Mouse (Mus musculus) hindbrain, embryonic 12.5 days (tissue): Measurements from ENCODE around the gene Pop5. TPM values are rescaled to one million over a fixed set of nuclear protein-coding genes. Genes with fewer than 3 reads are reported as not detected.
A peak's percentile ranks its signal among the peaks of the same experiment; 100 is the strongest.

Source experiments
- ATAC-seq: fragments of 200-750 bp; cut with Nextera tagmentation; 2 replicates; pipeline ENCODE4 v1.8.0; 2017; ENCODE audit warnings: moderate TSS enrichment; ENCODE audit not compliant: low FRiP score
- H3K27ac ChIP-seq: fragments of 300-500 bp; sonication (generic); 2 replicates; pipeline ENCODE4 v1.5.1; 2016; ENCODE audit warnings: mild to moderate bottlenecking
- H3K27me3 ChIP-seq: fragments of 300-500 bp; sonication (generic); 2 replicates; pipeline ENCODE4 v1.6.1; 2016; ENCODE audit warnings: mild to moderate bottlenecking
- H3K36me3 ChIP-seq: fragments of 300-500 bp; sonication (generic); 2 replicates; pipeline ENCODE4 v1.6.1; 2016; ENCODE audit warnings: mild to moderate bottlenecking
- H3K4me1 ChIP-seq: fragments of 300-500 bp; sonication (generic); 2 replicates; pipeline ENCODE4 v1.6.1; 2016
- H3K4me2 ChIP-seq: fragments of 300-500 bp; sonication (generic); replicated peaks from 2 replicates; pipeline ENCODE4 v1.6.1; 2016; ENCODE audit warnings: mild to moderate bottlenecking
- H3K4me3 ChIP-seq: fragments of 300-500 bp; sonication (generic); 2 replicates; pipeline ENCODE4 v1.5.1; 2016; ENCODE audit warnings: mild to moderate bottlenecking
- H3K9ac ChIP-seq: fragments of 300-500 bp; sonication (generic); 2 replicates; pipeline ENCODE4 v1.6.1; 2016; ENCODE audit warnings: mild to moderate bottlenecking, moderate library complexity
- H3K9me3 ChIP-seq: fragments of 300-500 bp; sonication (generic); replicated peaks from 2 replicates; pipeline ENCODE4 v1.6.1; 2016; ENCODE audit warnings: mild to moderate bottlenecking
- WGBS: fragments of 180-500 bp; shearing (Covaris S2); methylation state at CpG from one replicate; pipeline ENCODE4 v1.1.7; 2016; 5-methylcytosine and 5-hydroxymethylcytosine counted together
- polyA plus RNA-seq: library from polyadenylated mRNA; unstranded; fragments of >200 nt; fragmentation: Nextera tagmentation; extraction: Ambion mirVana; gene quantifications from 2 replicates; pipeline ENCODE4 v1.2.1, GENCODE M21; 2016

The Pop5 gene
- polyA plus RNA-seq, 1 experiment from 2014 or later: 90.5 TPM

DNA sequence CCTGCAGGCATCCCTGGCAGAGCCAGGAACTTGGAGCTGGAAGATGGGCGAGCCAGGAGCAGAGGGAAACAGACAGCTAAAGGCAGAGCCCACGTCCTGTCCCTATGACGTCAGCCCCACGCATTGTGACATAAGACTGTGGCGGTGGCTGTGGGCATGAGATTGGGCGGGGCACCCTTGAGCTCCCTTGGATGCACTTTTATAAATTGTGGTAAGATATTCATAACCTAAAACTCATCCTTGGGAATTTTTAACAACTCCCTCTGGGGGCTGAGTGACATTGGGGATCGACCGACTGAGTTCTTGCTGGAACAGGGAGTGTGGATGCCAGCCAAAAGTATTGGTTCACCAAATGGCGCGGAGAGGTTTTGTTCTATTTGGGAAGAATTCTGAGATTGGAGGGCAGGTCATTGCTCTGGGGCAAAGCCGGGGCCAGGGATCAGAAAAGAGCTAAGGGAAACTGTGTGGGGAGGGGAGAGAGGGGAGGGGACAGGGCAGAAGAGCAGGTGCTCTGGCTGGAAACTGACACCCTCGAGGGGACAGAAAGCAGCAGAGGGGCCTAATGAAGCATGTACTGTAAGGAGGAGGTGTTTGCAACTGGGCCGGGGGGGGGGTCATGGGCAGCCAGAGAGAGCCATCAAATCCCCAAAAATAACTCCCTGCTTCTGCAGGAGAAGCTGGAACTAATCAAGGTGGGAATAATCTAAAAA is 14.6 kb upstream of the Pop5 start:
- Histone ChIP-seq H3K36me3 (no peaks in the 10 kb centered on the region), H3K27me3 (peaks cover 11% of the 10 kb centered on the region), H3K4me2 (no peak overlapping the region), H3K4me1 (peaks cover 13% of the 10 kb centered on the region), H3K27ac (no peak overlapping the region; the same call in 1 of the 2 replicates), H3K4me3 (no peak overlapping the region), H3K9me3 (0 out of 2 replicates have a peak, but pooled peaks cover 3% of the 10 kb centered on the region), H3K9ac (peak overlapping the region; percentile 18; the same call in 1 of the 2 replicates)
- 43% methylated on average over 13 of the region's 13 CpGs for WGBS
- ATAC-seq: no peak

DNA sequence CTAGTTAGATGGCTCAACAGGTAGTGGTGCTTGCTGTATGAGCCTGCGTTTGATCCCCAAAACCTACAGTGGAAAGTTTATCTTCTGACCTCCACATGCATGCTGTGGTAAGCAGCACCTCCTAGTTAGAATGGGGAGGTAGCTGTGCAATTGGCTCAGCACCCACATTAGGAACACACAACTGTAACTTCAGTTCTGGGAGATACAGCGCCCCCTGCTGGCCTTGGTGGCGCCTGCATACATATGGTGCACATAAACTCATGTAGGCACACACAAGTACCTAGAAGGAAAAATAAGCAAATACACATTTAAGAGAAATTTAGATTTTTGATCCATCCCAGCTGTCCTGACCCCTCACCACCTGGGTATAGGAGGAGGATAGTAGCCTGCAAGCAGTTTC is 13.2 kb upstream of the Pop5 start:
- H3K9ac ChIP-seq: no peak overlapping the region
- H3K4me1 ChIP-seq: peaks cover 13% of the 10 kb centered on the region
- 0 out of 2 replicates have a peak, but pooled peaks cover 3% of the 10 kb centered on the region for H3K9me3 ChIP-seq
- no peak overlapping the region for H3K27ac ChIP-seq
- ATAC-seq: no peak
- WGBS: 68% methylated on average over 3 of the region's 3 CpGs
- H3K4me2 ChIP-seq: no peak overlapping the region
- peaks cover 2% of the 10 kb centered on the region for H3K27me3 ChIP-seq
- no peak overlapping the region for H3K4me3 ChIP-seq
- H3K36me3 ChIP-seq: no peaks in the 10 kb centered on the region

DNA sequence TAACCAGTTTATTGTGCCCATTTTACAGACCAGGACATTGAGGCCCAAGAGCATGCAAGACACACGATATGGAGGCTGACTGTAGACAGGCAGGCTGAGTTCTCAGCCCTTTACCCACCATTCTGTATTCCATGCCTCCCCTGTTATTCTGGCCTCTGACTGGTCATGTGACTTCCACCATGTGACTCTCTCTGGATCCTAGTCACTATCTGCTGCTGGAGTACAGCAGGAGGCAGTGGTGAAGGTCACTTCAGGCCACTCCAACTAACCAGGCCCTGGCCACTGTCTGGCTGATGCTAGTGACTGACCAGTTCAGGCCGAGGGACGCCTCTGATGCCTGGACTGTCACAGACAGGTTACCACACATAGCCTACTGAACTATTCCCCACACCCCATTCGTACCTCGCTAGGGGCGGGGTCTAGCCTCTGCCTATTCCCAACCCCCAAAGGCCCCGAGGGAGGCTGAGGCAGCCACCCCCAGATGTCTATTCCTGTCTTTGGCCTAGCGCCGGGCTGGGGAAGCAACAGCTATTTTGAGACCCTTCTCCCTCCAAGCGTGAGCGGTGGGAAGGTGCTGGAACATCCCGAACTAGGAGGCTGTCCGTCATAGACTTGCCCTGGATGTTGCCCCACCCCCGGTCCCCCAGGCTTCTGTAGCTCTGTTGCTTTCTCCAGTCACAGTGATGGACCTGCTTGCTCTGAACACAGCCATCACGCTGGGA is 4.6 kb upstream of the Pop5 start:
- no peak for ATAC-seq

DNA sequence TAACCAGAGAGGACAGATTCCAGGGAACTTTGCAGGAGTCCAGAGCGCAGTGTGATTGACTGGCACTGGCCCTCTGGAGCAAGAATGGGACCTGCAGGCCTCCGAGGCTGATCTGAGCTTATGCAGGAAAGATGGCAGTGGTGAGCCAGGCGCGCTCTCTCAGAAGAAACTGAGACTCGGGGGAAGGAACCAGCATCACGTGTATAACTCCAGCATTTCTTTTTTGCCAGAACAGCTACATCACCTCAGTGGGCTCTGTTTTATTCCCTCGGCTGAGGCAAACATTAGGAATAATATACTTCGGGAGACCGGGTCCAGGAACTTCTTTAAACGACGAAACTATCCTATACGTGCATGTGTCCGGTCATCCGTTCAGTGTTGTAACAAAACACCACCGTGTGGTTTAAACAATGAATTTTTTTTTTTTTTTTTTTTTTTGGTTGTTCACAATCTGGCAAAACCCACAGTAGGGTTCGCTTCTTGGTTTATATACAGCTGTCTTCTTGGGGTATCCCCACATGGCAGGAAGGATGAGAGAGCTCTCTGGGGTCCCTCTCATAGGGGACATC is 4.0 kb upstream of the Pop5 start:
- ATAC-seq: no peak
- H3K27me3 ChIP-seq: peaks cover 43% of the 10 kb centered on the region
- WGBS: 40% methylated on average over 16 of the region's 16 CpGs

More for the DNA sequence above, 4.6 kb upstream of the Pop5 start:
- Histone ChIP-seq H3K9me3 (no peaks in the 10 kb centered on the region), H3K27ac (no peak overlapping the region), H3K4me1 (peaks cover 18% of the 10 kb centered on the region), H3K36me3 (no peaks in the 10 kb centered on the region), H3K9ac (no peak overlapping the region), H3K4me3 (no peak overlapping the region), H3K27me3 (peaks cover 37% of the 10 kb centered on the region), H3K4me2 (0 out of 2 replicates have a peak overlapping the region, but pooled peaks have one; percentile 8)
- WGBS: 48% methylated on average over 15 of the region's 15 CpGs

DNA sequence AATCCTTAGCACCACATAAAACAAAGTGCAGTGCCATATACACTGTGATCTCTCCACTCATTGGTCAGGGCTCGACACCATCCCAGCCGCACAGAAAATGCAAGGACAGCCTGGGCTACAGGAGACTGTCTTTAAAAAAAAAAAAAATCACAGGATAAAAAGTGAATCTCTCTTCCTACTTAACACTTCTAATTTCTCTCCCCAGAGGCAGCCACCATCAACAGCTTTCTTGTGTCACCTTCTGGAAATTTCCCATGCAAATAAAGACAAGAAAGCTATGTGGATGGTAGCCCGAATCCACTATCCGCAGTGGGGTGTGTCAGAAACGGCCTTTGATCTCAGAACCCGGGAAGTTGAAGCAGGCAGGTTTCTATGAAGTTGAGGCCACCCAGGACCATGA is 3.1 kb upstream of the Pop5 start:
- peaks cover 43% of the 10 kb centered on the region for H3K27me3 ChIP-seq
- H3K4me1 ChIP-seq: peaks cover 20% of the 10 kb centered on the region
- H3K9ac ChIP-seq: no peak overlapping the region
- H3K9me3 ChIP-seq: no peaks in the 10 kb centered on the region
- ATAC-seq: no peak
- no peak overlapping the region for H3K4me3 ChIP-seq
- H3K36me3 ChIP-seq: no peaks in the 10 kb centered on the region
- H3K27ac ChIP-seq: no peak overlapping the region
- H3K4me2 ChIP-seq: no peak overlapping the region
- WGBS: 69% methylated on average over 6 of the region's 6 CpGs

More for the DNA sequence above, 4.0 kb upstream of the Pop5 start:
- H3K9me3 ChIP-seq: no peaks in the 10 kb centered on the region
- no peaks in the 10 kb centered on the region for H3K36me3 ChIP-seq
- no peak overlapping the region for H3K4me3 ChIP-seq
- H3K9ac ChIP-seq: no peak overlapping the region
- H3K27ac ChIP-seq: no peak overlapping the region
- 0 out of 2 replicates have a peak overlapping the region, but pooled peaks have one; percentile 8 for H3K4me2 ChIP-seq
- peaks cover 18% of the 10 kb centered on the region for H3K4me1 ChIP-seq

DNA sequence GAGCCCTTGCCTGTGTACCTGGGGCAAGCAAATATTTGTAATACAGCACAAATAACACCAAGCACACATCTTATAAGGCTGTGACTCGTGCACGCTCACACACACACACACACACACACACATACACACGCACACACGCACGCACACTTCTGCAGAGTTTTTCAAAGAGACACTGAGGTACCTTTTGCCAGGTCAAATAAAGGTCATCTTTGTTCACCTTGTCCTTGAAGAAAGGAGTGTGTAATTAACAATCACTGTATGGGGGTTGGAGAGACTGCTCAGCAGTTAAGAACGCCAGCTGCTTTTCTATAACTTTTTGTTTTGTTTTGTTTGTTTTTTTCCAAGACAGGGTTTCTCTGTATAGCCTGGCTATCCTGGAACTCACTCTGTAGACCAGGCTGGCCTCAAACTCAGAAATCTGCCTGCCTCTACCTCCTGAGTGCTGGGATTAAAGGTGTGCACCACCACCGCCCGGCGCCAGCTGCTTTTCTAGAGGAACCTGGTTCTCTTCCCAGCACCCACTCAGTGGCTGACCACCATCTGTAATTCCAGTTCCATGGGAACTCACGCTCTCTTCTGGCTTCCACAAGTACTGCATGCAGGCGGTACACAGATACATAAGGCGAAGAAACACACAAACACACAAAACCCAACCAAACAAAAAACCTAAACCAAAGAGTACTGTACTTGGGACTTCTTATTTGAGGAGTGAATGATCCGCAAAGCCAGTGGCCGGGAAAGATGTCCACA is 2.4 kb upstream of the Pop5 start:
- Histone ChIP-seq H3K9ac (no peak overlapping the region), H3K4me1 (peaks cover 20% of the 10 kb centered on the region), H3K9me3 (no peaks in the 10 kb centered on the region), H3K27ac (no peak overlapping the region), H3K36me3 (no peaks in the 10 kb centered on the region), H3K4me2 (no peak overlapping the region), H3K4me3 (no peak overlapping the region), H3K27me3 (peaks cover 43% of the 10 kb centered on the region)
- 90% methylated on average over 14 of the region's 14 CpGs for WGBS
- no peak for ATAC-seq

DNA sequence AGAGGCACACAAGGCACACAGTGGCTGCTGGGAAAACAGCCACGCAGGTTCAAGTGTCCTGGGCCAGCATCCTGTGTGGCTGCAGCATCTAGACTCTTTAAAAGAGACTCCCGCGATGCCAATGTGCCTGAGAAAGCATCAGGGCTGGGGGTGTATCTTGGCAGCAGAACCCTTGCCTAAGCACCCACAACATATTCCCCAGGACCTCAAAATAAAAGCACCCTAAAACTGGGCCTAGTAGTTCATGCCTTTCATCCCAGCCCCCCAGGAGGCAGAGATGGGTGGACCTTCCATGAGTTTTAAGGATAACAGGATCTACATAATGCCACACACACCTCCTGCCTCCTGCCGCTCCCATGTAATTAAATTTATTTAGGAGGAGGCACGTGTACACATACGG is 1.1 kb upstream of the Pop5 start:
- H3K4me3 ChIP-seq: no peak overlapping the region
- no peak overlapping the region for H3K27ac ChIP-seq
- no peak for ATAC-seq
- H3K4me2 ChIP-seq: no peak overlapping the region
- H3K9ac ChIP-seq: no peak overlapping the region
- no peaks in the 10 kb centered on the region for H3K36me3 ChIP-seq
- peaks cover 28% of the 10 kb centered on the region for H3K4me1 ChIP-seq
- no peaks in the 10 kb centered on the region for H3K9me3 ChIP-seq
- peaks cover 43% of the 10 kb centered on the region for H3K27me3 ChIP-seq
- WGBS: 58% methylated on average over 6 of the region's 6 CpGs

DNA sequence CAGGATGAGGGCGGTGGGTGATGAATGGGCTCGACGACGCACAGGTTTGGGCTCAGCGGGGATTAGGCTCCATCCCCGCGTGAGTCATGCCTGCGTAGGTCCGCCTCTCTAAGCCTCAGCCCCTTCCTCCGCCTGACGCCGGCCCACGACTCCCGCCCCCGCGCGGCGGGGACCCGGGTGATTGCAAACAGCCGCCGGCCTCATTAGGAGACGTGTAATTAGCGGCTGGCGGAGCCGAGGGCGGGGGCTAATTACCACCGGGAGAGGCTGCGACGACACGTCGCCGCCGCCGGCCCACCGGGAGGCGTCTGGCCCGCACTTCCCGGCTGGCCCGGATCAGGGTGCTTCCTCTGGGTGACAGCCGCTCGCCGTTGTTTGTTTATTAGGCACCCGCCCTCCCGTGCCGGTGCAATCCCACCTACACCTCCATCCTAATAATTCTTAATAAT is 289 bp upstream of the Pop5 start:
- peaks cover 43% of the 10 kb centered on the region for H3K27me3 ChIP-seq
- H3K4me2 ChIP-seq: peak overlapping the region; percentile 76
- H3K4me3 ChIP-seq: peak overlapping the region; percentile 42
- H3K9me3 ChIP-seq: no peaks in the 10 kb centered on the region
- H3K27ac ChIP-seq: no peak overlapping the region
- peaks cover 28% of the 10 kb centered on the region for H3K4me1 ChIP-seq
- WGBS: under 1% methylated on average over 45 of the region's 45 CpGs
- peak; percentile 46 for ATAC-seq
- H3K36me3 ChIP-seq: peaks cover 8% of the 10 kb centered on the region
- H3K9ac ChIP-seq: peak overlapping the region; percentile 50

DNA sequence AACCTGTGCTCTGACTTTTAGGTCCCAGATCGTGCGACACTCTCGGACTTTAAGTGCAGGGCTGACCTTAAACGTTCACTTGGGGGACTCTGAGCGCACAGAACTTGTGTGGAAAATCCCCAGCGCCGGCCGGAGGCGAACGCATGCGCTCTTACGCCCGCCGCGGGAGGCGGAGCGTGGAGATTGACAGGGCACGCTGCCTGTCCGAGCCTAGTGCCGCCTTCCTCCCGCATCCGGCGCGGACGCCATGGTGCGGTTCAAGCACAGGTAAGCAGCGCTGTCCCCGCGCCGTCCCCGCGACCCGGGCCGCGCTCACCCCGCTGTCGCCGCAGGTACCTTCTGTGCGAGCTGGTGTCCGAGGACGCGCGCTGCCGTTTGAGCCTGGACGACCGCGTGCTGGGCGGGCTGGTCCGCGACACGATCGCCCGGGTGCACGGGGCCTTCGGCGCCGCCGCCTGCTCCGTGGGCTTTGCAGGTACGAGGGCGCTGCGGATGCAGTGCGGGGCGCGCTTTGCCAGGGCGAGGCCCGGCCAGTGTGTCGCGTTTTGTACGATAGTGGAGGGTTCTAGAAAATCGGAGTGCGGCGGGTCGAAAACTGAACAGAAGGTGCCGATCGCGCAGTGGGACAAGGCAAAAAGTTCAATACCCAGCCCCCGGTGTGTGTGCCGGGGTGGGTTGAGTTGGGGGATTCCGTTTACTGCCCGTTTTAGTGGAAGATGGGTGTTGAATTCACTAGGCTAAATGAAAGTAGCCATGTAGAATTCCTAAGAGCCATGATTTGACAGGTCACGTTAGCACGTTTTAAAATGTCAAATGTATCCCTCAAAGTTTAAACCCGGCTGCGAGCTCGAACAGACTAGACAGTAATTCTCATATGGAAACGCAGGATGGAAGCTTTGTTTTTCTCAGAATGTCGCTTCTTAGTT is 2.4 kb downstream of the Pop5 start:
- peak overlapping the region; percentile 30; the same call in 1 of the 2 replicates for H3K27ac ChIP-seq

DNA sequence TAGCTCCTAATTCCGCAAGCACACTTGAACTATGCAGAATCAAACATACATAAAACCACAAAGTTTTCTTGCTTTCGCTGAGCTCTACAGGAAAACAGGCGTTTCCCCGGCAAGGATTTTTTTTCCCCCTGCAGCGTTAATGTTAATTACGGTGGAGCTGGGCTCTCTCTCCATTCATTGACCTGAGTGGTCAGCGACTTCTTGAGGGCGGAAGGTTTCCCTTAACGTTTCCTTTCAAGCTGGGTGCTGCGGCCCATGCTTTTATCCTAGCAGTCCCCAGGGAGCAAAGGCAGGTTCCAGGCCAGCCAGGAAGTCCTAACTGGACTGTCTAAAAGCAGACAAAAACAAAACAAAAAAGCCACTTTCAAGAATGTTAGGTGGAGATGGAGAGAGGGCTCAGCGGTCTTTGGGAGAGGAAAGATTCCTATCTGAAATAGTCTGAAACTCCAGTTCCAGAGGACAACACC is 3.1 kb downstream of the Pop5 start:
- Histone ChIP-seq H3K9me3 (no peaks in the 10 kb centered on the region), H3K36me3 (peaks cover 42% of the 10 kb centered on the region), H3K4me3 (peak overlapping the region; percentile 70), H3K27me3 (peaks cover 25% of the 10 kb centered on the region), H3K27ac (no peak overlapping the region), H3K4me2 (peak overlapping the region; percentile 80), H3K9ac (peak overlapping the region; percentile 76), H3K4me1 (peaks cover 20% of the 10 kb centered on the region)
- no peak for ATAC-seq
- 6% methylated on average over 11 of the region's 11 CpGs for WGBS

More for the DNA sequence above, 2.4 kb downstream of the Pop5 start:
- H3K9me3 ChIP-seq: no peaks in the 10 kb centered on the region
- peak; percentile 75 for ATAC-seq
- WGBS: under 1% methylated on average over 88 of the region's 88 CpGs
- H3K4me1 ChIP-seq: peaks cover 20% of the 10 kb centered on the region
- H3K4me3 ChIP-seq: peak overlapping the region; percentile 70
- peak overlapping the region; percentile 76 for H3K9ac ChIP-seq
- peaks cover 35% of the 10 kb centered on the region for H3K36me3 ChIP-seq
- peak overlapping the region; percentile 80 for H3K4me2 ChIP-seq
- H3K27me3 ChIP-seq: peaks cover 30% of the 10 kb centered on the region

DNA sequence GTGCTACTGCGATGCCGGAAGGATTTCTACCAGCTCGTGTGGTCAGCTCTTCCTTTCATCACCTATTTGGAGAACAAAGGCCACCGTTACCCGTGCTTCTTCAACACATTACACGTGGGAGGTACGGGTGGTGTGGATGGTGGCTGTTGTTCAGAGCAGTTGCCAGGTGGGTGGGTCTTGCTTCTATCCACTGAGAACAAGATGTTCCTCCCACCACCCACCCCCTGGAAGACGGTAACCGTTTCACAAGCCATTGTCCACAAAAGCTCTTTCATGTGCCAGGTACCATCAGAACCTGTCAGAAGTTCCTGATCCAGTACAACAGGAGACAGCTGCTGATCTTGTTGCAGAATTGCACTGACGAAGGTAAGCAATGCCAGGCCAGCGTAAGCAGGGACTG is 4.6 kb downstream of the Pop5 start:
- no peak for ATAC-seq
- H3K27ac ChIP-seq: no peak overlapping the region
- H3K9ac ChIP-seq: no peak overlapping the region
- peaks cover 12% of the 10 kb centered on the region; the same call in 1 of the 2 replicates for H3K27me3 ChIP-seq
- no peak overlapping the region for H3K4me2 ChIP-seq
- 87% methylated on average over 11 of the region's 11 CpGs for whole genome bisulfite sequencing
- peaks cover 56% of the 10 kb centered on the region for H3K36me3 ChIP-seq
- peaks cover 16% of the 10 kb centered on the region for H3K4me1 ChIP-seq
- no peaks in the 10 kb centered on the region for H3K9me3 ChIP-seq
- H3K4me3 ChIP-seq: no peak overlapping the region
